Mouse (Mus musculus): Measurements from ENCODE around the gene Evi5. TPM values are rescaled to one million over a fixed set of nuclear protein-coding genes. Genes with fewer than 3 reads are reported as not detected.
A peak's percentile ranks its signal among the peaks of the same experiment; 100 is the strongest.

Evi5 gene
- total RNA-seq, 2 experiments from 2014 or later: 57.9 to 58.4 TPM

DNA sequence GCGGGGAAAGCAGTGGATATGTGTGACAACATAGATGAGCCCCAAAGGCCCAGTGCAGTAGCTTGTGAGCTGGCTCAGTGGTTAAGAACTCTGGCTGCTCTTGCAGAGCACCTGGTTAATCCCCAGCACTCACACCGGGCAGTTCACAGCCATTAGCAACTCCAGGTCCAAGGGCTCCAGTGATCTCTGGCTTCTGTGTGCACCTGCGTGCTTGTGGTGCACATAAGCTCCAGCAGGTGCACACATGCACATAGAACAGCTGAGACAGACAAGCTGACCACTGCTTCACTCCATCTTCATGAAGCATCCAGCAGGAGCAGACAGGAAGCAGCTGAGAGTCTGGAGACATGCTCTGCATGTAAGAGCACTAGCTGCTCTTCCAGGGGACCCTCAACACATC, 136.6 kb downstream of the Evi5 start:
- DNase-seq: no peak

DNA sequence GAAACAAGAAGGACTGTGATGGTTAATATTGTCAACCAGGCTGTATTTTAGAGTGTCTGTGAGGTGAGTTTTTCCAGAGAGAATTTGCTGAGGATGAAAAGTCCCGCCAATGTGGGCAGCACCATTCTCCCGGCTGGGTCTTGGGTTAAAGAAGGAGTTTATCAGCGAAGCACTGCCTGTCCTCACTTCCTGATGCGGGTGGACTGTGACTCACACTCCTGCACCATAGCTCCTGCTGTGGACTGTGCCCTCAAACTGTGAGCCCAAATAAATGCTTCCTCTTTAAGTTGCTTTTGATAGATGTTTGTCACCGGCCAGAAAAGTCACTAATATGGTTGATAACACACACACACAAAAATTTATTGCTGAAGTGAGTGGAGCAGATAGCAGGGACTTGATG, 138.7 kb downstream of the Evi5 start:
- DNase-seq: no peak

DNA sequence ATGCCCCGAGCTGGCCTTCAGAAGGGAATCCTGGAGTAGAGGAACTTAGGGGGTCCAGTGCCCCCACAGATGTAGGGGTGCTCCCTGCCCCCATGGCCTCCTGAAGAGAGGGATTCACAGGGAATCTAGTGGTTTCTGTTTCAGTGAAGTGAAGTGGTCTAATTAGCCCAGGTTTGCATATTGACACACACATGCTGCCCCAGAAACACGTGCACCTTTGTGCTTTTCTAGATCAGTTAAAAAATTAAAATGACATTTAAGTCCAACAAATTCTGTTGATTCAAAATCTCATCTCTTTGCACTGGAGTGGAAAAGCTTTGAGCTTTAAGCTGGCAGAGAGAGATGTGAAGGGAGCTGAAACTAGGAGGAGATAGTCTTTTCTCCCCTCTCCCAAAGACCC, 143.1 kb downstream of the Evi5 start:
- no peak for DNase-seq

DNA sequence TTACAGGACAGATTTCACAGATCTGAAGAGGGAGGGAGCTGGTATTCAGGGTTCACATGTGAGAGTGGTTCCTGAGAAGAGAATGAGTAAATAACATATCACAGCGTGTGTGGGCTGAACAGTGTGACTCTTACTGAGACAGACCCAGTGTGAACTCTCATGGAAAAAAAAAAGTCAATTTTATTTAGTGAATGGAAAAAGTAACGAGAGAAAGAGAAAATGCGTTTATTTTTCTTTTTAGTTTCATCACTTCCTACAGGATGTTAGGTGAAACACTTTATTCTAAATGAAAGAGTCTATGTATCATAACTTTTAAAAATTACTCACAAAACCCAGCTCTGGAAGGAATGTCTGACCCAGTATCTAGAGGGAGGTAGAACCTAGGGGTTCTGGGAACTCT, 143.5 kb downstream of the Evi5 start:
- DNase-seq: no peak

DNA sequence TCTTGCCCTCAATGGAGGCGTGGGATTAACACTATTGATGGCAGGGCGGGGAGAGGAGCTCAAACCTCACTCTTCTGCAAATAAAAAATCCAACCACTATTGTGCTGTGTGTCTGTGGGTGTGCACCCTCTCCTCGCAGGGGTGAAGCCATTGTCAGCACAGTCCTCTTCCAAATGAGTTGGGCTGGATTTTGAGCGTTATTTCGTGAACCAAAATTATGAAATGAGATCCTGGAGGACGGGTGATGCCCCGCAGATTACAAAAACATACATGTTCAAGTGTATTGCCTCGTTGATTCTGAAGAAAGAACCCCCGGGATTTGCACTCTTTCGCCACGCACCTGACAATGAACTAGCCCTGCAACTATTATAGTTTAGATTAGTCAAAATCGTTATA, 147.9 kb downstream of the Evi5 start:
- no peak for DNase-seq

DNA sequence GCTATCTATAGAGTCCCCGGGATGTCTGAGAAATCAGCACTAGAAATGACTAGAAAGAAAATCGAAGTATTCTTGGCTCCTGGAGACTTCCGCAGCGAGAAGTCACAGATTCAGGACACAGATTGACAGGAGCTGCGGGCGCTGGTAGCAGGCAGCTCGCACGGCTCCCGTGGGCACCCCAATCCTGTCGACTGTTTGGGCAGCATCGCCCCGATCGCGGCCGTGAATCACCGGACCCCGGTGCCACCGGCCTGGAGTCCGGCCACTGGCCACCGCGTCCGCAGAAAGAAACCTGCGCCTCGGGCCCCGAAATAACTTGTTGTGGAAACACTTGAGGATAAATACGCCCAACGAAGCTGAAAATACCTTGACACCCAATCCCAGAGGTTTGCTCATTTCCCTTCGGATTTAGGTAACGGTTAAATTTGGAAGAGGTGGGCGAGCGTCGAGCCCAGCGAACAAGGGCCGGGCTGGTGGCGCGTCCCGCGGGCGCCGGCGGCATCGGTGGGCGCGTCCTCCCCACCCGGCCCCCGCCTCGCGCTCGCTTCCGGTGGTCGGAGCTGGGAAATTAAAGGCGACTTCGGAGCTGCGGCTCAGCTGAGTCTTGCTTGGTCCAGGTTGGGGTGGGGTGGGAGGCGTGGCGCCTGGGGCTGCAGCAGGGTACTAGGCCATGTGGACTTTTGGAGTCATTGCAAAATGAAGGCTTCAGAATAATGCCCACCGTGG, 148.5 kb downstream of the Evi5 start:
- DNase-seq: peak in 1 of 2 experiments; percentile 10

DNA sequence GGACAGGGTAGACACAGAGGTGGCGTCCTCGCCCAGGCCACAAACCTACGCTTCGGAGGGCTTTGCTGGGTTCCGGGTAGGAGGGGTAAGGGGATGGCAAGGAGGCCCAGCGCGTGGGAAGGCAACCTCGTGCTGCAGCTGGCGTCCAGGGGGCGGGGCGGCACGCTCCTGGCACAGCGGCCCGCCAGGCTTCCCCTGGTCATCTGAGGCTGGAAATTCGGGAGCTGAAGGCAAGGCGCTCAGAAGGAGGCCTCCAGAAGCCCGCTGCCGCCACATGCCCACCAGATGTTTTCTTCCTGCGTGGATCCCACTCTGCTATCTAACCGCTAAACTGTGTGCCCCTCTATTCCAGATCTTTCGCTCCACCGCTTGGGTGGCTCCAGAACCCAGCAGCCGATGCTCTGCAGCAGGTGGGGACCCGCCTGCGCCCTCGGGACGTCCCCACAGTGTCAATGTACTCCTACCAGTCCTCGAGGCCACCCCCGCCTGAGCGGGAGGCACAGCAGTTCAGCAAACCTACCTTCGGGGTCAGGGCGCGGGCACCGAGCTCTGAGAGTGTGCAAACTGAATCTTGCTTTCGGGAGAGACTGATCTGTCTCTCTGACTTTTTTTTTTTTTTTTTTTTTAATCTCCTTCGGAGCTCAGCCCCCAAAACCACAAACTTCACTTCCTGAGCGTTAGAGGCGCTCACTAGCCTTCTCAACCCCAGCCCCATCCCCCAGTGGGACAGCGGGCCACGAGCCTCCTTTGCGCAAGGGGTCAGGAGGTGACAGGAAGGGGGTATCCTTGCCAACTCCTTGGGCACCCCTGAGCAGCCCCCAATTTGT, 149.3 kb downstream of the Evi5 start, which contains the start of gene Gfi1:
Gene Gfi1 (minus strand): TSS at position 602 of the 827 bp plus-strand sequence.
- no peak for DNase-seq

DNA sequence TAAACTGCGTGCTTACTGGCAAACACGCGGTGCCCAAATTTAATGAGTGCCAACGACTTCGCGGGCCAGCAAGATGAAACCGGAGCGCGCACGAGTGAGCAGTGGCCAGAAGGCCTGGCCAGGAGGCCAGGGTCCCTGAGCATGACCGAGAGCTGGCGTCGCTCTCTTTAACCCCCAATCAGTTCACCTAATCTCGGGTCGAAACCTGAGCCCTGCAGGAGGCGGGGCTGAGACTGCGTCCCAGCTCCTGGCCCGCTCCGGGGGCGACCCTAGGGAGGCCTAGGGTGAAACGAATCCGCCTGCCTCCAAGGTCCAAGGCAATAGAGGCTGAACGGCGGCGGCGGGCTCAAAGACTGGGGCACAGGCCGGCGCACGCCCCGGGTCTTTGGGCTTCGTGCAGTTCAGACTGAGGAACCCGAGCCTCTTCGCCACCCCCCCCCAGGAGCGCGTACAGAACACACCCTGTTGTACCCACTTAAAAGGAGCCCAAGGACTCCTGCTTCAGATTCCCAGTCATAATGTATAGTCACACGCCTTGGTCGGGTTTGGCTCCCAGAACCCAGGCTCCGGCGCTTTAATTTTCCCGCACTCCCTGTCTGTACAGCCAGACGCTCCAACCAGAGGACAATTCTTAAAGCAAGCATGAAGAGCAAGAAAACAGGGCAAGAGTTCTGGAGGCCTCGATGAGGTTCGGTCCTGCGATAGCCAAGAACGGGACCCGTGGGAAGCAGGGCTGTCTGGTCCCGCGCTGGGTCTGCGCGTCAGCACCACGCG, 150.1 kb downstream of the Evi5 start:
- DNase-seq: peak in 1 of 2 experiments; percentile 5

DNA sequence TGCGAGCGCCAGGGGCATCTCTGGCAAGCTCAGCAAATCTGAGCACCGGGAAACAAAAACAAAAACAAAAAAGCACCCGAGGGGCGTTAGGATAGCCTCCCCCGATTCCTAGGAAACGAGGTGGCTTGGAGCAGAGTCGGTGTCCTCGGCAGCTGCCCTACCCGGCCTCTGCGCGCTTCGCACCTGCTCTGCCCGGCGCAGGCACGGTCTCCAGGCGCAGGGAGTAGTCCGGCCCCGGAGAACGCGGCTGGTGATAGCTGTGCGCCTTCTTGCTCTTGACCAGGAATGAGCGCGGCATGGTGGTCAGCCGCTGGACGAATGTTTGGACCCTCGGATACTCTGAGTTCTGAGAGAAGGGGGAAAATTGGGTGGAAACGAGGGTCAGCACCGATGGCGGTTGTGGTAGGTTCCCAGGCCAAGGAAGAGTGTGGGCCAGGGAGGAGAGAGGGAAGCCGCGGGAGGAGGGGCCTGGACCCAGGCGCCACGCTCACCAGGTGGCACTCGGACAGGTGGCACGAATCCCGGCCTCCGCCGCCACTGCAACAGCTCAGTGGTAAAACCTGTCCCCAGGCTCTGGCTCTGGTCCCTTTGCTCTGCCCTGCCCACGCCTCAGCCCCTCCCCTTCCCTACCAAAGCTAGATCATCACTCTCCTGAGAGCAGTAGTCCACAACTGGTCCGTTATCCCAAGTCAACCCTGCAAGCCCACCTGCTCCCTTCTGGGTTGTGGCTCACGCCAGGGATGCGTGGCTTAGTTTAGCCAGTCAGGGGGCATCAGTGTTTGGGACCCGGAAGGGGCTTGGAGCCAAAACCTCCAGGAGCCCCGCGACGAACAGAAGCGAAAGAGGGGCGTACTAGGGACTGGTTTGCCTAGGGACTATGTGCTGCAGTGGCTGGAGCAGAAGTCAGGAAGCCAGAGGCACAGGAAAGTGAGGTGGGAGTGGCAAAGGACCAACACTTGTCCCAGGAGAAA, 151.1 kb downstream of the Evi5 start:
- DNase-seq: no peak

DNA sequence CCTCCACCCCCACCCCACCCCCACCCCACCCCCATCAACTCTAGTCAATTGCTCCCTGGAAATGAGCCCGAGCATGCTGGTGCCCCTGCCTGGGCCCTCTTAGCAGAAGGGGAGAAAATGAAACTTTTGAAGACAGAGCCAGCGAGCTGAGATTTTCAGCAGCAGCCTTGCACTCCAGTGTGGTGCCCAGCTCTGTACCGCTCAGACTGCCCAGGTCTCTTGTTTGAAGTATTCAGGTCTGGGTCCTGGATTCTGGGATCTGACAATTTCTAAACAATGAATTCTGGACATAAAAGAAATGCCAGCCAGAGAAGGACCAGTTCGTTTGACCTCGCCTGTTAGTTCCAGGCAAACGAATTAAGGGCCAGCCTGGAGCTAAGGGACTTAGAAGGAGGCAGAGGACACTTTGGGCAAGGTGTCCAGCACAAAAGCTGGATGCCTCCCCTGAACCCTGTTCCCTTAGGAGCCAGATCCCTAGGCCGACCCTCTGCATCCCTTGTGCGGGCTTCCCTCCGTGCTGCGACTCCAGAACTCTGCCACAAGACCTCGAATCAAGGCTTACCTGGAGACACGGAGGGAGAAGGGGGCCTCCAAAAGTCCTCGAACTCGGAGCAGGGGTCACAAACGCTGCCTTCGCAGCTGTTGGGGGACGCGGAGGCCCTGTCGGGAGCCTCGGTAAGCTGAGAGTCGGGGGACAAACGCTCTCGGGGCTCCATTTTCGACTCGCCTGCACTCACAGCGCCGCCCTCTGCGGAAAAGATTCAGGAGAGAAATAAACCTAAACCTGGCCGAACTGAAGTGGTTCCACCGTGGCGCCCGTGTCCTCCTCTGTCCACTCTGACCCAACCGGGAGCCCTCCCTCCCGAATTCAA, 152.0 kb downstream of the Evi5 start:
- no peak for DNase-seq

DNA sequence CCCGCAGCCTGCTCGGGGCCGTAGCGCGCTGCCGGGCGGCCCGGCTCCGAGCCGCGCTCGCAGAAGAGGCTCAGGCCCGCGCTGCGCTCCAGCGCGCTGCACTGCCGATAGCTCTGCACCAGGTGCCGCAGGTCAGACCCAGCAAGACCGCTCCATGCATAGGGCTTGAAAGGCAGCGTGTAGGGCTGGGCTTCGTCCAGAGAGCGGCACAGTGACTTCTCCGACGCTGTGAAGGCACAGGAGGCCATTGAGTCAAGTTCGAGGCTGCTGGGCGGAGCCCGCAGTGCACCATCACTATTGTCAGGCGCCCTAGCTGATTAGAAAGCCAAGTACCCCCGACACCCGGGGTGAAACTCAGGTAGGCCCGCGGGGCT, 153.3 kb downstream of the Evi5 start:
- DNase-seq: no peak

DNA sequence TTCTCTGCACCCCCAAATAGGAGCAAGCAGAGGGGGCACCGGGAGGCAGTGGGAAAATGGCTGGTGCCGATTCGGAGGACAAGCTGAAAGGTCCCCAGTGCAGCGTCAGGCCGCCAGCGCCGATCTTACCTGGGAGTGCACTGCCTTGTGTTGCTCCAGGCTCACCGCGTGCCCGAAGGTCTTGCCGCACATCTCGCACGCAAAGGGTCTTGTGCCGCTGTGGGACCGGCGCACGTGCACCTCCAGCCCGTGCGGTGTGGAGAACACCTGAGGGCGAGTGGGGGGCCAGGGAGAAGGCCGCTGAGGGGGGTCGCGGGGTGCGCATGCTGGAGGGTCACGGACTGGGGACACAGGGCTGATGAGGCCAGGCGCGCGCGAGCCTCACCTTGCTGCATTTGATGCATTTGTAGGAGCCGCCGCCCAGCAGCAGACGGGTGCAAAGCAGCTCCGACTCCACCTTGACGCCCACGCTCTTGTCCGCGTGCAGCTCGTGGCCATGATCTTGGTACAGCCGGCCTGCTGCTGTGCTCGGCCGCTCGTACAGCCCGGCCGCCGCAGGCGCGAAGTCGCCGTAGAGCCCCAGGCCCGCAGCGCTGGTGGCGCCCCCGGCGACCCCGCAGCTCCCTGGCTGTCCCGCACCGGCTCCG, 153.8 kb downstream of the Evi5 start:
- no peak for DNase-seq

DNA sequence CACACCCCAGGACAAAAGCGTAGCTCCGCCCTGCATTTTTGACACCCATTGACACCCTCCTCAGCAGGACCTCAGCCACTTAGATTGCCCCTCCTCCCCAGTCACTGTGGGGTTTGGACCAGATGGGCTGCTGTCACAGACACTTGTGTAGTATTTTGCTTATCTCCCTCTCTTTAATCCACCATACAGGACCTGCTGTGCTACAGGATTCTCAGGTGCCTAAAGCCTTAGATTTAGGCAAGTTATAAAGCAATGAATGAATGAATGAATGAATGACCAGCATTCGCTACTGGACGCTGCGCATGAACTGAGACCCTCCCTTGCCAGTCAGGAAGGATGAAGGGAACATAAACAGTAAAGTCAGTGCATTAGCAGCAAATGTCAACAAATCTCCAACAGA, 154.4 kb downstream of the Evi5 start:
- DNase-seq: no peak

DNA sequence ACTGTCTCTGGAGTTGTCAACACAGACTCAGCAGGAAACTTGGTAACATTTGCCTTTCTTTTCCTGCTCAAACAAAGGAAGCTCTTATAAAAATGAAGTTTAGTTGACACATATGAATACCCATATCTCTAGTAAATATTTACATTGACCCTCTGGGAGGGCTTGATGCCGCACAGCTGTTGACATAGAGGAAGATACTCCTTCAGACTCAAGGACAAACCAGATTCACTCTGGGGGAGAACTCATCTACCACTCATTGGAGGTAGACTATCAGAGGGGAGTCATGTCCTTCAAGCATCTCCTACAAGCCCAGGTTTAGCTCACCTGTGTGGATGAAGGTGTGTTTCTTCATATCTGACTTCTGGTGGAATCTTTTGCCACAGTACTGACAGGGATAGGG, 155.1 kb downstream of the Evi5 start:
- DNase-seq: no peak

DNA sequence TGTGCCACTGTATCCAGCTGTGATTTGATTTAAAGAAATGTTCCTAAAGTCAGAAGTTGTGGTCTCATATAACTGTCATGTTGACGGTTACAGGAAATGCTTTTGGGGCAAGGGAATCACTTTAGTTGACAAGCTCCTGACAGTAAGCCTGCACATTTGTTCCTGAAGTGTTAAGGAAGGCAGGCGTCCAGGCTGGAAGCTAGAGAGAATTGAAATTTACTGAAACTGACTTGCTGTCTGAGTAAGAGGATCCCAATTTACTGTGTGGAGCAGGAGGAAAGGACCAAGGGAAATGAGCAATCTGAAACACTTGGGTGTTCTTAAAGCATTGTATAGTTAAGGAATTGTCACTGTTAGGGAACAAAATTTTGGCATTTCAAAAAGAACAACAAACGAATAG, 155.7 kb downstream of the Evi5 start:
- no peak for DNase-seq

DNA sequence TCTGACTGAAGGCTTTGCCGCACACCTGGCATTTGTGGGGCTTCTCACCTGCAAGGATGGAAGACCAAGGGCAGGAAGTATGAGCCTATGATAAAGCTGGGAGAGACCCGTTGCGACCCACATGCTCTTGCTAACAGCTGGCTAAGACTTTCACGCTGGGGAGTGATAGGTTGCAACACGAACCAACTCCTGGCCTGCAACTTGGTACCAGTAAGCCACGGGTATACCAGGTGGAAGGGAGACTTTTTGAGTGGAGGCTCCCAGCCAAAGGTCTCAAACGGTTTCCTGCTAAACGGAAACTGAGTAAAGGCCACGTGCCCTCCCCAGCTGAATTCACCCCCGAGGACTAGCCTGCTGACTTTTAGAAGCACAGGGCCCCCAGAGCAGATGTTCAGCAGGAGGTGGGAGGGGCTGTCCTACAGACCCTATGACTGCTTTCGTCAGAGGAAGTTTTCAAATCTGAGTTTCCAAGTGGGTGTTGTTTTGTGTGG, 157.0 kb downstream of the Evi5 start:
- no peak for DNase-seq

DNA sequence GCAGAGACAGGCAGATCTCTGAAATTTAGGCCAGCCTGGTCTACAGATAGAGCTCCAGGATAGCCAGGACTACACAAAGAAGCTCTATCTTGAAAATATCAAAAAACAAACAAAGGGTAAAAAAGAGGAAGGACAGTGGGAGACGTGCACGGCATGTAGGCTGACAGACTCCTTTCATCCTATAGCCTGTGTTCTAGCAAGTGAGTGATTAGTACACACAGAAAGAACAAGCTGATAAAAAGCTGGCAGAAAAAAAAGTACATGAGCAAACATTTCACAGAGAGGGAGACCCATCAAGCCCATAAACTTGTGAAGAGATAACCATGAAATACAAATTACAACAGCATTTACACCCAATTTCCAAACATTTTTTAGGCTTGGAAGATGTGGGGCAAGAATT, 163.2 kb downstream of the Evi5 start:
- no peak for DNase-seq

DNA sequence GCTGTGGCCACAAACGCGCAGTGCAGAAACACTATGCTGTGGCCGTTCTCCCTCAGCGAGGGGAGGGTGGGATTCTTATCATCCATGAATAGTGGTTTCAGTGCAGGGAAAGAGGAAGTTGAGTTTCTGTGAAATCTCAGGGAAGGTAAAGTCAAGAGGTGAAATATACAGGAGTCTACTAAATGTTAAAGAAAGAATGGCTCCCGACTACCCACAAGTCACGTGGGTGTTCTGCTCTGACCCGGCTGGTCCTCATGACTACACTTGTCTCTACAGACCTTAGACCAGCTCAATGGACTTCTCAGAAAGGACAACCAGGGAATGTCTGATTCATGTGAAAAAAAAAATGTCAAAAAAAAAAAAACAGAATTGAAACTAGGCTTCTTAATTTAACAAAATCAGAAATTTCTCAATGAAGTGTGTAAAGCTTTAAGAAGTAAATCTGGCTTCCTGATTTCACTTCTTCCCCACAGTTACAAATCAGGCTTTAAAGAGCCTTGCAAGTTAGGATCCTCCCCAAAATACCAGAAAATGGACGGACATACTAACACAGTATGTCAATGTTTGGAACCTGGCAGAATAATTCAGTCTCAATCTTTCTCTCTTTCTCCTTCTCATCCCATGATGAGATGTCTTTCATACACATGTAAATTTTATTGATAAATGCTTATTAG, 166.6 kb downstream of the Evi5 start:
- DNase-seq: no peak

DNA sequence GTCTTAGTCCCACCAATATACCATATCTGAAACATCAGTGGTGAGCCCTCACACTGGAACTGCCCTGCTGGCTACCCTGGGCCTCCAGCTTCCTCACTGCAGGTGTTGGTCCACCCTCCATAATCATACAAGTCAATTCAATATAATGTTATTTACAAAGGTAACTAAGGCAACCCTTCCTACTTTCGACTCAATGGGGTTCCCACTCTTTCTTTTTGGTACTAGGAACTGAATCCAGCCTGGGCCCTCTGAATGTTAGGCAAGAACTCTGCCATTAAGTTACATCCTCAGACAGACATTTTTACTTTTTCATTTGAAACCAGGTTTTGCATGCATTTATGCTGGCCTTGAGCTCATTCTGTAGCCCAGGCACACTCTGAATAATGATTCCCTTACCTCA, 168.6 kb downstream of the Evi5 start:
- DNase-seq: no peak

DNA sequence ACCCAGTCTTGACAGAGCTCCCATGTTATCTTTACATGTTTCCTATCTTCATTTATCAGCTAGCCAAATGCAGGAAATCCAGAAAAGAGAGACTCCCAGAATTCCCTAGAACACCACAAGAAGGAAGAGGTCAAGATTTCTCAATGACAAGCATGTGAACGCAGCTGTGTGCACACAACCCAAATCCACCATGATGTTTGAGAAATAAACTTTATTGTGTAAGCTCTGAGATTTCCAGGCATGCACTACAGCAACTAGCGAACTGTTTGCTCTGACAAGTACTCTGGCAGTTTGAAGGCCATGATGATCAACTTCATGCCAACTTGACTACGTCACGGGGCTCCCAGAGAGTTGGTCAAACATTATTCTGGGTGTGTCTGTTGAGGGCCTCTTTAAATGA, 169.2 kb downstream of the Evi5 start:
- DNase-seq: no peak

Data from layer of hippocampus, postnatal 36 days (tissue).